Mouse (Mus musculus): ENCODE measurements around the gene Fpr3. TPM values are rescaled to one million over a fixed set of nuclear protein-coding genes. Genes with fewer than 3 reads are reported as not detected.

Gene Fpr3
- polyA plus RNA-seq, 1 experiment from 2014 or later: not detected

- DNase-seq (ENCODE audit: low spot score): no peak
- 17% methylated on average over 55 of the region's 55 CpGs for WGBS
These were observed 37.5 kb upstream of the Fpr3 start for GRCm38 (mm10) chr17:17849906-17850712.

DNA sequence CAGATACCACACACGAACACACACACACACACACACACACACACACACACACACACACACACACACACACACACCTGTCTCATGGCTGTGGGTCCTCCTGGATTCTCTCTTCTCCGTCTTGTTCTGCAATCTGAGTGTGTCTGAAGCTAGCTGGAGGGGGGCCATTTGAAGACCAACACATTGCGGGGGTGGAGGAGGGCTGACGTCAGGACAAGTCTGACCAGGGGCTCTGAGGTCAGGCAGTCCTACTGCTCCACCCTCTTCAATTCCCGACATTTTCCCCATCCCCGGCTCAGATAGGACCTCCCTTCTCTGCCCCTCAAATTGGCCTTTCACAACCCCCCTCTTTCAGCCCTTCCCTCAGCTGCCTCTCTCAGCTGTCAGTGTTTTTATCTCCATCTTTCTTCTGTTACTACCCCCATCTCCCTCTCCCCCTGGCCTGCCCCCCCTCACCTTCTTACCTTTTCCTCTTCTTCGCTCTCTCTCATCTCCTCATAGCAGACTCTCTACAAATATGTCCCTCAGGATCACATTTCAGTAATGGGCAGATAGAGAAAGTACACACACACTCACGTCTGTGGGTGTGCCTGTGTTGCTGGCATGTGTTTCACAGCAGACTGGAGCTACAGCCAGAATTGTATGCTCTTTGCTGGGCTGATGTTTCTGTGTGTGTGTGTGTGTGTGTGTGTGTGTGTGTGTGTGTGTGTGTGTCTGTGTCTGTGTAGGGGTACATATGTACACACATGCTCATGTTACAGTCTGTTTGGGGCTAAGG is 32.4 kb upstream of the Fpr3 start, which contains the start of gene Has1:
TSS of gene Has1 (minus strand) at position 142 of the 775 bp plus-strand sequence.
- H3K27me3 ChIP-seq (ENCODE audit: control insufficient read depth, insufficient read depth, low read length): peaks cover under 1% of the 10 kb centered on the region; the same call in 1 of the 2 replicates
- no peak within 1 kb of the TSS for H3K9ac ChIP-seq (ENCODE audit: low read length)
- DNase-seq (ENCODE audit: low spot score): no peak
- WGBS: 41% methylated on average over 8 of the region's 8 CpGs
- no peaks in the 10 kb centered on the region for H3K36me3 ChIP-seq (ENCODE audit: control insufficient read depth, insufficient read depth, low read length)
- no peaks in the 10 kb centered on the region for H3K9me3 ChIP-seq (ENCODE audit: control insufficient read depth, low read length)
- no peak for ATAC-seq (ENCODE audit: insufficient read depth, low FRiP score, low TSS enrichment)
- H3K4me3 ChIP-seq (ENCODE audit: low read depth, low read length): no peak within 1 kb of the TSS
- no peaks in the 10 kb centered on the region for H3K4me1 ChIP-seq (ENCODE audit: control insufficient read depth, insufficient read depth, low read length)
- H3K27ac ChIP-seq (ENCODE audit: low read depth, low read length): no peak within 1 kb of the TSS
- no peak within 1 kb of the TSS for H3K4me2 ChIP-seq (ENCODE audit: low read depth)

More at GRCm38 (mm10) chr17:17849906-17850712, 37.5 kb upstream of the Fpr3 start:
- Histone ChIP-seq H3K27ac (ENCODE audit: low read depth, low read length) (no peak overlapping the region), H3K27me3 (ENCODE audit: control insufficient read depth, insufficient read depth, low read length) (peaks cover 8% of the 10 kb centered on the region; the same call in 1 of the 2 replicates), H3K4me2 (ENCODE audit: low read depth) (no peak overlapping the region), H3K4me1 (ENCODE audit: control insufficient read depth, insufficient read depth, low read length) (no peaks in the 10 kb centered on the region), H3K9me3 (ENCODE audit: control insufficient read depth, low read length) (no peaks in the 10 kb centered on the region), H3K36me3 (ENCODE audit: control insufficient read depth, insufficient read depth, low read length) (no peaks in the 10 kb centered on the region), H3K4me3 (ENCODE audit: low read depth, low read length) (no peak overlapping the region), H3K9ac (ENCODE audit: low read length) (no peak overlapping the region)
- peak; percentile 8; the same call in 1 of the 2 replicates for ATAC-seq (ENCODE audit: insufficient read depth, low FRiP score, low TSS enrichment)

GRCm38 (mm10) chr17:17856612-17857011 is 31.0 kb upstream of the Fpr3 start:
- DNase-seq (ENCODE audit: low spot score) (no peak), ATAC-seq (ENCODE audit: insufficient read depth, low FRiP score, low TSS enrichment) (no peak)
- Histone ChIP-seq H3K9me3 (ENCODE audit: control insufficient read depth, low read length) (no peaks in the 10 kb centered on the region), H3K4me2 (ENCODE audit: low read depth) (no peak overlapping the region), H3K27ac (ENCODE audit: low read depth, low read length) (no peak overlapping the region), H3K4me3 (ENCODE audit: low read depth, low read length) (no peak overlapping the region), H3K36me3 (ENCODE audit: control insufficient read depth, insufficient read depth, low read length) (no peaks in the 10 kb centered on the region), H3K4me1 (ENCODE audit: control insufficient read depth, insufficient read depth, low read length) (no peaks in the 10 kb centered on the region), H3K27me3 (ENCODE audit: control insufficient read depth, insufficient read depth, low read length) (no peaks in the 10 kb centered on the region), H3K9ac (ENCODE audit: low read length) (no peak overlapping the region)
- WGBS: 62% methylated on average over 1 of the region's 1 CpGs

GRCm38 (mm10) chr17:17857446-17857845 is 30.2 kb upstream of the Fpr3 start:
- Histone ChIP-seq H3K4me2 (ENCODE audit: low read depth) (no peak overlapping the region), H3K4me1 (ENCODE audit: control insufficient read depth, insufficient read depth, low read length) (no peaks in the 10 kb centered on the region), H3K4me3 (ENCODE audit: low read depth, low read length) (no peak overlapping the region), H3K9me3 (ENCODE audit: control insufficient read depth, low read length) (no peaks in the 10 kb centered on the region), H3K27me3 (ENCODE audit: control insufficient read depth, insufficient read depth, low read length) (no peaks in the 10 kb centered on the region), H3K27ac (ENCODE audit: low read depth, low read length) (no peak overlapping the region), H3K9ac (ENCODE audit: low read length) (no peak overlapping the region), H3K36me3 (ENCODE audit: control insufficient read depth, insufficient read depth, low read length) (no peaks in the 10 kb centered on the region)
- WGBS: 65% methylated on average over 1 of the region's 1 CpGs
- no peak for DNase-seq (ENCODE audit: low spot score)
- no peak for ATAC-seq (ENCODE audit: insufficient read depth, low FRiP score, low TSS enrichment)

GRCm38 (mm10) chr17:17860110-17860509 is 27.5 kb upstream of the Fpr3 start:
- H3K4me2 ChIP-seq (ENCODE audit: low read depth): no peak overlapping the region
- H3K27me3 ChIP-seq (ENCODE audit: control insufficient read depth, insufficient read depth, low read length): no peaks in the 10 kb centered on the region
- H3K9ac ChIP-seq (ENCODE audit: low read length): no peak overlapping the region
- no peaks in the 10 kb centered on the region for H3K4me1 ChIP-seq (ENCODE audit: control insufficient read depth, insufficient read depth, low read length)
- DNase-seq (ENCODE audit: low spot score) (no peak), ATAC-seq (ENCODE audit: insufficient read depth, low FRiP score, low TSS enrichment) (no peak)
- H3K27ac ChIP-seq (ENCODE audit: low read depth, low read length): no peak overlapping the region
- WGBS: 89% methylated on average over 3 of the region's 3 CpGs
- no peaks in the 10 kb centered on the region for H3K36me3 ChIP-seq (ENCODE audit: control insufficient read depth, insufficient read depth, low read length)
- H3K9me3 ChIP-seq (ENCODE audit: control insufficient read depth, low read length): no peaks in the 10 kb centered on the region
- H3K4me3 ChIP-seq (ENCODE audit: low read depth, low read length): no peak overlapping the region

DNA sequence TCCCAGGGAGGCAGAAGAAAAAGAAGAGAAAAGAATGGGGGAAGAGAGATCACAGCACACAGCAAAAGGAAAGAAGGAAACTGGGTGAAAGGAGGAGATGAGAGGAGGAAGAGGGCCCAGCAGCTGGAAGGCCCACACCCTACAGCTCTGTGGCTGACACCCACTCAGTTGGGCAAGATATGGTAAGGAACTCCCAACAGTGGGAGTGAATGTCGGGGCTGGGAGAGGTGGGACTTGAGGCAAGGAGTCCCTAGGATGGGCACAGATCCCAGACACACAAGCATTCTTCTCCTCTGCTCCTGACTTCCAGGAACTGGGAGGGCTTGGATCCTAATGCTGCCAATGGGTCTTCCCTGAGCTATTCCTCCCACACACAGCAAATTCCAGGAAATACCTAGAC is 25.3 kb upstream of the Fpr3 start:
- H3K4me3 ChIP-seq (ENCODE audit: low read depth, low read length): no peak overlapping the region
- no peaks in the 10 kb centered on the region for H3K36me3 ChIP-seq (ENCODE audit: control insufficient read depth, insufficient read depth, low read length)
- H3K9ac ChIP-seq (ENCODE audit: low read length): no peak overlapping the region
- 74% methylated on average over 1 of the region's 1 CpGs for WGBS
- ATAC-seq (ENCODE audit: insufficient read depth, low FRiP score, low TSS enrichment) (no peak), DNase-seq (ENCODE audit: low spot score) (no peak)
- no peak overlapping the region for H3K4me2 ChIP-seq (ENCODE audit: low read depth)
- H3K27me3 ChIP-seq (ENCODE audit: control insufficient read depth, insufficient read depth, low read length): no peaks in the 10 kb centered on the region
- no peaks in the 10 kb centered on the region for H3K9me3 ChIP-seq (ENCODE audit: control insufficient read depth, low read length)
- H3K4me1 ChIP-seq (ENCODE audit: control insufficient read depth, insufficient read depth, low read length): no peaks in the 10 kb centered on the region
- H3K27ac ChIP-seq (ENCODE audit: low read depth, low read length): no peak overlapping the region

DNA sequence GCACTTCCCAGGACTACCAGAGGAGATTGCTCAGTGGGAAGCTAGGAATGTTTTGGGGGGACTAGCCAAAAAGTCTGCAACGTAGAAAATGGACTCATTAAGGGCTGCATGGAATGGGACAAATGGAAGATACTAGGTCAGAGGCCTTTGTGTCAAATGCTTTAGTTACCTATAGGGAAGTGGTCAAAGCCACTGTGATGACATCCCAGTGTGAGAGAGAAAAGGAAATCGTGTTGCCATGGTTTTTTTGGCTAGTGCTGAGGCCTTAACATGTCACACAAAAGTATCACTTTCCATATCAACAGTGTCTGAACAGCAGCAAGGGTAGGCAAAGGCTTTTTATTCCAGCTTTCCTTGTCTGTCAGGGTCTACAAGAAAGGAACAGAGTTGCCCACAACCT is 22.5 kb upstream of the Fpr3 start:
- Histone ChIP-seq H3K36me3 (ENCODE audit: control insufficient read depth, insufficient read depth, low read length) (no peaks in the 10 kb centered on the region), H3K4me2 (ENCODE audit: low read depth) (no peak overlapping the region), H3K27ac (ENCODE audit: low read depth, low read length) (no peak overlapping the region), H3K4me3 (ENCODE audit: low read depth, low read length) (no peak overlapping the region), H3K27me3 (ENCODE audit: control insufficient read depth, insufficient read depth, low read length) (no peaks in the 10 kb centered on the region), H3K9ac (ENCODE audit: low read length) (no peak overlapping the region), H3K9me3 (ENCODE audit: control insufficient read depth, low read length) (no peaks in the 10 kb centered on the region), H3K4me1 (ENCODE audit: control insufficient read depth, insufficient read depth, low read length) (no peaks in the 10 kb centered on the region)
- ATAC-seq (ENCODE audit: insufficient read depth, low FRiP score, low TSS enrichment) (no peak), DNase-seq (ENCODE audit: low spot score) (no peak)
- WGBS: 68% methylated on average over 2 of the region's 2 CpGs

DNA sequence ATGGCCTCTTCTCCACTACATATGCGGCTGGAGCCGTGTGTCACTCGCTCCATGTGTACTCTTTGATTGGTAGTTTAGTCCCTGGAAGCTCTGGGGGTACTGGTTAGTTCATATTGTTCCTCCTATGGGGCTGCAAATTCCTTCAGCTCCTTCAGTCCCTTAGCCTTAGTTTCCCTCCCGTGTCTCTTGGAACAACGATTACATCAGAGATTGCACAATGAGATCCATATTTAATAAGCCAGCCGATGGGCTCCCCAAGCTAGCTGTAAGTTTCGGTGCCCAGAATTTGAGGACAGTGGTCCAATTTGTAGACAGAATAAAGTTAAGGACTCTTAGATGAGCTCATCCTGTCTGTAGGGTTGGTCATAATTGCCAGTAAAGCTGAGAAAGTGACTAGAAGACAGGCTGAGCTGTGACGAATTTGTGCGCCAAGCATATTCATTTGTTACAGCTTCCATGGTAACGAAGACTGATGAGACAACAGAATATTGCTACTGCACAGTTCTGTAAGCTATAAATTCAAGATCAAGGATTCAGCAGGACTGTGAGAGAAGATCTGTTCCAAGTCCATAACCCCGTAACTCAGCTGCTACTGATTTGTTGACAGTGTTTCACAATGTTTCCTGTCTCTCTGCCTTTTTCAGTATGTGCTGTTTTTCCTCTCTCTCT is 20.7 kb upstream of the Fpr3 start:
- Histone ChIP-seq H3K4me1 (ENCODE audit: control insufficient read depth, insufficient read depth, low read length) (no peaks in the 10 kb centered on the region), H3K27me3 (ENCODE audit: control insufficient read depth, insufficient read depth, low read length) (no peaks in the 10 kb centered on the region), H3K4me3 (ENCODE audit: low read depth, low read length) (no peak overlapping the region), H3K9ac (ENCODE audit: low read length) (no peak overlapping the region), H3K9me3 (ENCODE audit: control insufficient read depth, low read length) (no peaks in the 10 kb centered on the region), H3K27ac (ENCODE audit: low read depth, low read length) (no peak overlapping the region), H3K4me2 (ENCODE audit: low read depth) (no peak overlapping the region), H3K36me3 (ENCODE audit: control insufficient read depth, insufficient read depth, low read length) (no peaks in the 10 kb centered on the region)
- ATAC-seq (ENCODE audit: insufficient read depth, low FRiP score, low TSS enrichment) (no peak), DNase-seq (ENCODE audit: low spot score) (no peak)
- 89% methylated on average over 11 of the region's 11 CpGs for WGBS
